Mouse (Mus musculus) brown adipose tissue, adult 24 weeks (tissue): ENCODE measurements around the gene Qars. TPM values are rescaled to one million over a fixed set of nuclear protein-coding genes. Genes with fewer than 3 reads are reported as not detected.
A peak's percentile ranks its signal among the peaks of the same experiment; 100 is the strongest.

Experiments used
- H3K27ac ChIP-seq: fragments of 200-500 bp; replicated peaks from 2 replicates; pipeline ENCODE4 v1.5.1; 2012; ENCODE audit warnings: low read depth, mild to moderate bottlenecking, low read length
- H3K4me1 ChIP-seq: fragments of 200-500 bp; 2 replicates; pipeline ENCODE4 v1.6.1; 2012; ENCODE audit warnings: low read length, mixed read lengths; ENCODE audit not compliant: control insufficient read depth, insufficient read depth, insufficient read length
- H3K4me3 ChIP-seq: fragments of 200-500 bp; 2 replicates; pipeline ENCODE4 v1.5.1; 2012; ENCODE audit warnings: low read depth, mild to moderate bottlenecking, low read length, moderate library complexity; ENCODE audit not compliant: insufficient read depth
- polyA plus RNA-seq: library from polyadenylated mRNA; stranded (reverse); fragments of >200 nt; gene quantifications from 2 replicates; pipeline ENCODE4 v1.2.4, GENCODE M21; 2012; ENCODE audit not compliant: missing spikeins, insufficient read depth, insufficient read length

Qars gene
- polyA plus RNA-seq, 1 experiment: 107 TPM

DNA sequence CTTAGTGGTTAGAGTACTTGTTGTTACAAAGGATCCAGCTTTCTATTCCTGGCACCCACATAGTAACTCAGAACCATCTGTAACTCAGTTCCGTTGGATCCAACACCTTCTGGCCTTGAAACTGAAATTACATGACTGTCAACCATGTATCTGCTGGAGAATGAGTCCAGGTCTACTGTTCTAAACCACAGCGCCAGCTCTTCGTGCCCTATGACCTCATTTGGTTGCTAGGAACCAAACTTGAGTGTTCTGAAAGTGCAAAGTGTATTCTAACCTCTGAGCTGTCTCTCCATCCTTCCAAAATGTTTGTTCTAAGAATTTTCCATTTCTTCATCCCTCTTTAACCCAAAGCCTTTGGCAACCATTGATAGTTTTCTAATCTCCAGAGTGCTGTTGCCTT lies 38.5 kb downstream of the Qars start:
- H3K4me3 ChIP-seq: no peak overlapping the region
- no peak overlapping the region for H3K27ac ChIP-seq
- H3K4me1 ChIP-seq: no peaks in the 10 kb centered on the region

GRCm38 (mm10) chr9:108546875-108547274 lies 39.4 kb downstream of the Qars start:
- no peak overlapping the region for H3K4me3 ChIP-seq
- H3K27ac ChIP-seq: no peak overlapping the region
- H3K4me1 ChIP-seq: no peaks in the 10 kb centered on the region

DNA sequence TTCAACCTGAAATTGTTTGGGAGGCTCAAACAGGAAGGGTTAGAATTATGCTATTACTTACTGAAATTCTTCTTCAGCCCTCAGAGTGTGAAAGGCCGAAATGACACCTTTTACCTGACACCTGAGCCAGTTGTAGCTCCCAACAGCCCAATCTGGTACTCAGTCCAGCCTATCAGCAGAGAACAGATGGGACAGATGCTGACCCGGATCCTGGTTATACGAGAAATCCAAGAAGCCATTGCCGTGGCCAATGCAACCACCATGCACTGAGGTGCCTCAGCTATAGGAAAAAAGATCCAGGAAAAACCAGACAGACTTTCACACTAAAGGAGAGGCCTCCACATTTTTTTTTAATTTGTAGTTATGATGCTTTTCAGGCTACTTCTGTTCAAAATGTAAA lies 51.7 kb downstream of the Qars start:
- H3K4me3 ChIP-seq: no peak overlapping the region
- no peaks in the 10 kb centered on the region for H3K4me1 ChIP-seq
- H3K27ac ChIP-seq: no peak overlapping the region

DNA sequence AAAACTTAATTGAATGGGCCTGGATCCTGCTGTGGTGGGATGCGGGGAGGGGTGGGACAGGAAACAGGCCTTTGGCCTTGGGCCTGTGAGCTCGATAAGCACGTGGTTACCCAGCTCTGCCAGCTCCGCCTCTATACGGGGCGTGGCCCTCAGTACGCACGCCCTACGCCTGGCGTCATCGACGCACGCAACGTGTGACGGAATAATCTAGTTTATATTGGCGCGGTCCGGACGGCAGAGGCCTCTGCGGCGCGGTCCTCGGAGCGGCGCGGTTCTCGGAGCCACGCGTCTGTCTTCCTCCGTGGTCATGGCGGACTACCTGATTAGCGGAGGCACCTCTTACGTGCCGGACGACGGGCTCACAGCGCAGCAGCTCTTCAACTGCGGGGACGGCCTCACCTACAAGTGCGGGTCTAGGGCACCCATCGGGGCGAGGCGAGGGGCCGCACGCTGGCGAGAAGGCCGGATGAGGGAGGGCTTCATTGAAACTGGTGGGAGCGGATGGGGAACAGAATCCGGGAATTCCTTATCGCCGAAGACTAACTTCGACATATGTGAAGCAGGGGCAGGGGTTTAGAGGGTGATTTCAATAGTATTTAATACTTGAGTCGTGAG lies 52.8 kb downstream of the Qars start, which contains the start of gene Impdh2:
TSS of gene Impdh2 (plus strand) at position 60 of the 615 bp plus-strand sequence.
- Histone ChIP-seq H3K4me3 (peak within 1 kb of the TSS; percentile 58), H3K4me1 (no peaks in the 10 kb centered on the region), H3K27ac (peak within 1 kb of the TSS; percentile 23)

GRCm38 (mm10) chr9:108563671-108564070 lies 56.2 kb downstream of the Qars start:
- Histone ChIP-seq H3K4me3 (no peak overlapping the region), H3K4me1 (peaks cover 7% of the 10 kb centered on the region), H3K27ac (no peak overlapping the region)

DNA sequence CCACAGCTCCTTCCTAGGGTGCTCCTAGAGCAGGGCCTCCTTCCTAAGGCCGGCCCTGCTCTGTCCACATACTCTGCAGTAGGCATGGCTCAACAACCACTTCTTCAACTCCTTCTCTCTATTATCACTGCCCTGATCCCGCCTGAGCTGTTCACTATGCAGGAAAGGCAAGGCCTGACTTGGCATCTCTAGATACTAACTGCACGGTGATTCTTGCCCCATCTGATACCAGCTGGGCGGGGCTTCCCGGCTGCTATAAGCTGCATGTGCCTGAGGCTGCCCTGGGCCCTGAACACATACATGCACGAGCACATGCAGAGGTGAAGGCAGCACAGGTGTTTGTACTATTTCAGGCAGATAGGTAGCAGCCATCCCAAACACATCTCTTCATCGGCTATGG lies 56.6 kb downstream of the Qars start:
- Histone ChIP-seq H3K4me3 (no peak overlapping the region), H3K27ac (no peak overlapping the region), H3K4me1 (peaks cover 8% of the 10 kb centered on the region)

Other genes with a start within 250 kb of the Qars start
- gene Dag1, start 243.7 kb upstream of the Qars start, polyA plus RNA-seq: 116 and 133 TPM in 2 replicates
- 21.6 and 23.1 TPM in 2 replicates for gene Nicn1, start 217.3 kb upstream of the Qars start, polyA plus RNA-seq
- 2.0 and 2.8 TPM in 2 replicates for gene Amt, start 210.9 kb upstream of the Qars start, polyA plus RNA-seq
- gene Rhoa, start 201.6 kb upstream of the Qars start, polyA plus RNA-seq: 299 and 302 TPM in 2 replicates
- gene Tcta, start 201.5 kb upstream of the Qars start, polyA plus RNA-seq: 24.2 and 32.4 TPM in 2 replicates
- 770 and 989 TPM in 2 replicates for gene Gpx1, start 168.8 kb upstream of the Qars start, polyA plus RNA-seq
- 48.4 and 52.8 TPM in 2 replicates for gene Usp4, start 159.9 kb upstream of the Qars start, polyA plus RNA-seq
- gene 1700102P08Rik, start 114.9 kb upstream of the Qars start, polyA plus RNA-seq: not detected in 2 replicates
- gene Ccdc36, start 79.2 kb upstream of the Qars start, polyA plus RNA-seq: not detected in 2 replicates
- not detected in 2 replicates for gene BC048562, start 71.2 kb upstream of the Qars start, polyA plus RNA-seq
- 8.2 and 11.6 TPM in 2 replicates for gene Ccdc71, start 47.2 kb upstream of the Qars start, polyA plus RNA-seq
- gene Klhdc8b, start 46.1 kb upstream of the Qars start, polyA plus RNA-seq: 4.4 and 6.9 TPM in 2 replicates
- gene Lamb2, start 28.0 kb upstream of the Qars start, polyA plus RNA-seq: 19.1 and 38.4 TPM in 2 replicates
- gene Usp19, start 17.1 kb upstream of the Qars start, polyA plus RNA-seq: 35.9 and 48.5 TPM in 2 replicates
- 40.9 and 45.7 TPM in 2 replicates for gene Qrich1, start 9.1 kb downstream of the Qars start, polyA plus RNA-seq
- gene Impdh2, start 52.6 kb downstream of the Qars start, polyA plus RNA-seq: 18.9 and 21.5 TPM in 2 replicates
- 91.2 and 111 TPM in 2 replicates for gene Ndufaf3, start 59.7 kb downstream of the Qars start, polyA plus RNA-seq
- gene Dalrd3, start 62.2 kb downstream of the Qars start, polyA plus RNA-seq: 57.1 and 58.3 TPM in 2 replicates
- 14.6 TPM in 2 replicates for gene Wdr6, start 71.0 kb downstream of the Qars start, polyA plus RNA-seq
- 0.83 and 1.3 TPM in 2 replicates for gene P4htm, start 90.0 kb downstream of the Qars start, polyA plus RNA-seq
- 22.4 and 29.8 TPM in 2 replicates for gene Arih2, start 141.7 kb downstream of the Qars start, polyA plus RNA-seq
- gene Slc25a20, start 154.4 kb downstream of the Qars start, polyA plus RNA-seq: 545 and 591 TPM in 2 replicates
- 12.4 and 20.8 TPM in 2 replicates for gene Prkar2a, start 181.6 kb downstream of the Qars start, polyA plus RNA-seq